Mouse (Mus musculus) liver, postnatal 0 days (tissue): ENCODE measurements around the gene Rps11.

Source experiments
- CTCF ChIP-seq: sonication (generic); IDR thresholded peaks from 2 replicates; pipeline ENCODE4 v1.5.1; 2016; ENCODE audit warnings: antibody characterized with exemption, low read depth
- EP300 ChIP-seq: IDR thresholded peaks from 2 replicates; pipeline ENCODE4 v1.6.1; 2016; ENCODE audit warnings: antibody characterized with exemption, low read depth, mild to moderate bottlenecking

DNA sequence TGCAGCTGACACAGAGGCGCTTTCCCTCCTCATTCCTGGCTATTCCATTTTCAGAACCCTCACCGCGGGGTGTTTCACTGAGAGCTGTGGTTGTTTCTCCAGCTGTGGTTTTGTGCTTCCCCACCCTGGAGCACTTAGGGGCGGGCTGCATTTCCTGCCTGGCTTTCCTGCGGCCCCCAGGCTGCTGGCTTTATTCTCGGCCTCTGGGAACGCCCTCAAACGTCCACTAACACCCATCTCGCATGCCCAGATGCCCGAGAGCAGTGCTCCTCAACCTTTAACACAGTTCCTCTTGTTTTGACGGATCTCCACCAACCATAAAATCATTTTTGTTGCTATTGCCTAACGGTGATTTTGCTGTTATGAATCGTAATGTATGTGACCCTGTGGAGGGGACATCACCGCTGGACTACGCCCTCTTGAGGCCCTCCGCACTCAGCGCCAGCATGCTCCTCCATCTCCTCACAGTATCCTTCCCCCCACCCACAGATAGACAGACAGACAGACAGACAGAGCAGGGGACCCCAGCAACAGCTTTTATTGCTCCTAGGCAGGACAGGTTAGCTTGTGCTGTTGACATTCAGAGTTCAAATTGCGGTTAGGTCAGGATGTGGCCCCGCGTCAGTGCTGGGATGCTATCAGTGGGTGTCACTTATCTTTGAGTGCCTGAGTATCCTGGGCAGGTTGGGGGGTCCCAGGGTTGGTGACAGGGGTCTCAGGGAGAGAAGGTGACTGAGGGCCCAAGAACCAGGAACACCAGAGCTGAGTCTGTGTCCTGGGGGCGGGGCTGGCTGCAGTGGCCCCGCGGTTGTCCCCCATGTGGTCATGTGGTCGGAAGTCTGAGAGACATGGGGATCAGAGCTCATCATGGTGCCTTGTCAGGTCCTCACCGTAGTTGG is 41.6 kb downstream of the Rps11 start:
- TF ChIP-seq EP300 (no peak), CTCF (peak; percentile 36)
